Mouse (Mus musculus) T-helper 17 cell (primary cell): Measurements from ENCODE around the gene Fau.

ENCODE experiments used
- in situ Hi-C, 2 experiments: fragments of 300-600 bp; cut with MboI, MseI; formaldehyde crosslinking; loops; 1 replicate in 1 of 2; 2 replicates in 1 of 2; pipeline ENCODE4 v1.15.1; 2025; ENCODE audit warnings: high pct_unique_total_duplicates in 2 of 2

Fau gene

DNA sequence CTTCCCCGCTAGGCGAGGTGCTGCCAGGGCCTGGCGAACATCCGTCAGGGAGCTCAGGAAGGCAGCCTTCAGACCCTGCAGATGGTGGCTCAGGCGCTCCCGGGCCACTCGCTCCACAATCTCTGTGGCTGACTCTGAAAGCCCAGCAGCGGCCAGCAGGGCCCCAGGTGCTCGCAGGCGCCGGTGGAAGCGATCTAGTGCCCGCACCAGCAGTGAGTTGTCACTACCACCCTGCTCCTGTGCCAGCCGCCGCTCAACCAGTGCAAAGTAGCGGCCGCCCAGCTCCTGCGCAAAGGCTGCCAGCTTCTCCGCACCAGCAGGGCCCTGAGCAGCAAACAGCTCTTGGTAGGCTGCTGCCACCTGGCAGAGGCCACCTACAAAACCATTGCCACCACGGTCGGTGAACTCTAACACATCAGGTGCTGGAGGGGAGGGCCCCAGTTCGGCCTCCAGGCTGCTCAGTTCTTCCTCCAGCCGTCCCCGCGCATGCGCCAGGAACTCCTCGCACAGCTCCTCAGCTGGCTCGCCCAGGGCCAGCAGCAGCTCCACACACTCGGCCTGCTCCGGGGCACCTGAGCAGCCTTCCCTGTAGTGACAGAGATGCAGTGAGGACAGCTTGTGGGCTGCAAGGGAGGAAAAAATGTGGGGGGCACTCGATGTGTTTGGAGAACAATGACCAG is 13.1 kb downstream of the Fau start:
- in situ Hi-C loops: no loop called here

- in situ Hi-C loops: no loop called here
These were observed 13.6 kb downstream of the Fau start for GRCm38 (mm10) chr19:6071261-6071660.

DNA sequence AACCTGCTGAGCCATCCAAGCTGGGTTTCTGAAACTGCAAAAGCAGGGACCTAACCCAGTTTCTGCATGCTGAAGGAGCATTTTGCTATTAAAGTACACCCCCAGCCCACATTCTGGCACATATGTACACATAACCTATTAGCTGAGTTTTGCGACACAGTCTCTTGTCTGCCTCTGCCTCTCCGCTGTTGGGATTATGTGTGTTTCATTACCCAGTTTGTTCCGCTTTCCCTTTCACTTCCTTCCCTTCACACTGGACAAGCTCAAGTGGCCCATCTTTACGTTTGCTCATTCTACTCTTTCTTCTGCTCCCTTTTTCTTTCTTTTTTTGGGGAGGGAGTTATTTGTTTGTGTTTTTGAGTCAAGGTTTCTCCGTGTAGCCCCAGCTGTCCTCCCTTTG is 16.2 kb downstream of the Fau start:
- in situ Hi-C loops: no loop called here

DNA sequence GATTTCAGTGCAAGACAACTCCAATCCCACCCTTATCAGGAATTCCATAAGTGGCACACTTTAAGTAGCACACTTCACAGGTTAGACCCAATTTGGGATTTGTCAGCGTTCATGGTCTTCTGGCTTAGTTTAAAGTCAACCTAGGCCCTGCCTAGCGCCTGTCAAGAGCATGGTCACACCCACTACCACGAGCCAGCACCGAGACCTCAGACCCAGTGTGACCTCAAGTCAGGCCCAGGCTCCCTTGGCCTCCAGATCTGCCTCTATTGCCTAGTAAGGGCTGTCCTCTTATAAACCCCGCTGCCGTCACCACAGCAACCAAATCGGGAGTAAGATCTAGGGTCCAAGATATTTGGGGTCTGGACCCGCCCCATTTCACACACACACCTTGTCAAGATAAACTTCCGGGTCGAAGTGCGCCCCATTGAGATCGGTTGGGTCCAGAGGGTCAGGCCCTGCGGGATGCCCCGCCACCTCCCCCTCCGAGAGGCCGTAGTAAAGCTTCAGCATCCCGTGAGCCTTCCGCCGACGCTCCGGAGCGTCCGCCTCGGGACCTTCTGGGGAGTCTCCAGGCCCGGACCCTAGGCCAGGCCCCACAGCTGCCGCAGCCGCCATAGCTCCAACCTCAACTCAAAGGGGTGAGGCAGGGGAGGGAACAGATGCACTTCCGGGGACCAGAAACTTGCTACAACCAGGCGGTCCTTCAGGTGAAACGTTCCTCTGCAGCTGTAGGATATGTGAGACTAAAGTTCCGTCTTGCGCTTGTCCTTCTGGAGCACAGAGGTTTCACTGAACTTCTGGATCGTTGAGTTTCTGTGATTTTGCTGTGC is 19.1 kb downstream of the Fau start, which contains the start of gene Vps51:
TSS of gene Vps51 (minus strand) at position 668 of the 830 bp plus-strand sequence.
- in situ Hi-C loops: no loop called here

- in situ Hi-C loops: no loop called here
These were observed 22.4 kb downstream of the Fau start, which contains the start of gene Tmem262 for GRCm38 (mm10) chr19:6079983-6080480. Gene Tmem262, plus strand, starts transcription at chr19:6080033.

GRCm38 (mm10) chr19:6082156-6082555 is 24.5 kb downstream of the Fau start, which contains the start of gene Gm28374:
Gene Gm28374, minus strand, starts transcription at chr19:6082256.
- in situ Hi-C loops: no loop called here

GRCm38 (mm10) chr19:6084478-6085248 is 27.0 kb downstream of the Fau start, which contains the start of the genes Zfpl1 and Cdca5:
Gene Zfpl1, minus strand, starts transcription at chr19:6084956.
Gene Cdca5, plus strand, starts transcription at chr19:6084983.
- in situ Hi-C loops: no loop called here

DNA sequence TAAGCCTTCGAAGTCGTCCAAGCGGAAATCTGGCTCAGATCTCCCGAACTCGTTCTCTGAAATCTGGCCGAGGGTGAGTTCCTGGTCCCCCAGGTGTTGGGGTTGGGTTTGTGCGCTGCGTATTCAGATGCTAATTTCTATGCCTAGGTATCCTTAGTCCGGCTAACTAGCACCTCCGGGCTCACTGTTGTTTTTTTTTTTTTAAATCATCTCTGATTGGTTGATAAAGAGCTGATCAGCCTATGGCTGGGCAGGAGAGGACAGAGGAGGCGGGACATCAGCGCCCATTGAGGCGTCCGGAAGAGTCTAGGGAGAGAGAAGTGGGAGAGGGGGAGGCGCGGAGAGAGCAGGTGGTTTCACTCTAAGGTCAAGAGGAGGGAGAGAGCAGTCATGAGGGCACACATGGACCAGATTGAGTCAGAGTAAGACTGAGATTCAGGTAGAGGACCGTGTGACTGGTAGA is 27.8 kb downstream of the Fau start:
- in situ Hi-C loops: no loop called here

- in situ Hi-C loops: no loop called here
These were observed 31.2 kb downstream of the Fau start for GRCm38 (mm10) chr19:6088841-6089240.

DNA sequence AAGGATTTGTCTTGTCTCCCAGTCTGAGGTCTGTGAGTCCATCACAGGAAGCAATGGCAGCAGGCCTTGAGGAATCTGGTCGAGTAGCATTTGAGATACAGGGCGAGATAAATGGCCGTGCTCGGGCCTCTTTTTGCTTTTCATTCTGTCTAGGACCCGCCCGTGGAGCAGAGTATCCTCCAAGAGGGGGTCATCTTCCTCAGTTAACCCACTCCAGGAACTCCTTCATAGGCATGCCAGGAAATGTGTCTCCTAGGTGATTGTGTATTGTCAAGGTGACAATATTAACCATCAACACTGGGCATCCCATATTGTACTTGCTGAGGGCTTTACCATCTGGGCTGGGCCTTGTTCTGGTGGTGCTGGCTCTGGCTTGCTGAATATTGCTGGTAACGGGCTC is 36.5 kb downstream of the Fau start, which contains the start of gene AC131692.1:
TSS of gene AC131692.1 (plus strand) at position 301 of the 400 bp plus-strand sequence.
- in situ Hi-C loops: no loop called here

DNA sequence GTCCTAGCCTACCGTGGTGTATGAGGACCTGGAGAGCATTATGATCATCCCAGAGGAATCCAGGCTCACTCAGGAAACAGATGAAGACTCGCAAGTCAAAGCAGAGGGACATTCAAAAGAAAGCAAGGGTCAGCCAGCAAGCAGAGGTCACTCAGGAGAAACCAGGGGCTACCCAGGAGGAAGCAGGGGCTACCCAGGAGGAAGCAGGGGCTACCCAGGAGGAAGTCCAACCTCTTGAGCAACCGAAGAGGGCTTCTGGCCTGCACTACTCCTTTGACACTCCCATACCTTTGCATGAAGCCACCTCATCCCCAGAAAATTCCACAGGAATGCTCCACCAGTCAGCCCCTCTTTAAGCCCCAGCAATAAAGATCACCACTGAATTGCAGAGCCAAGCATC is 40.2 kb downstream of the Fau start:
- in situ Hi-C loops: no loop called here

GRCm38 (mm10) chr19:6101186-6101585 is 43.5 kb downstream of the Fau start:
- in situ Hi-C loops: no loop called here

DNA sequence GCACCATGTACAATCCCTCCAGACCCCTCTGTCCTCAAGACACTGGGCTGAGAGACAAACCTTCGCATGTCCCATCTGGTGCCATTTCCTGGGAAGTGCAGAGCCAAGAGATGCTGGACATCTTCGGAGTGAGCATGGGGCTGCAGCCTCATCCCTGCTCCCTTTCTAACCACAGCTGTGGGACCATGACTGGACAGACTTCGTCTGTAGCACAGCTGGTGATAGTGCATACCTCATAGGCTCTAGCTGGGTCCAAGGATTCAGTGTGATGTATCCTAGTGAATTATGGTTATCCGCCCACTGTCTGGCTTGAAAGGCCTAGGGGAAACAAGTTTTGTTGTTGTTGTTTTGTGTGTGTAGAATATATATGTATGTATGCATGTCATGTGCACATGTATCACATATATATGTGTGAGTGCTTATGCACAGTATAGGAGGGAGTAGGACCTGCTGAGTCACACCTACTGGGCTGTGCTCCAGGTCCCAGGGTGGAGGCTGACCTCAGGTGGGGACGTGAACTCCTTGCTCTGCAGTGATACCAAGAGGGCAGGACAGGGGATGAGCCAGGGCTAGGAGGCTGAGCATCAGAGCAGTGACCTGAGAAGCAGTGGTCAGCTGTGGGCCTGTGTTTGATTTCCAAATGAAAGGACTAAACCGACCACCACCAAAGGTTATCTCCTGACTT is 44.7 kb downstream of the Fau start:
- in situ Hi-C loops: no loop called here

DNA sequence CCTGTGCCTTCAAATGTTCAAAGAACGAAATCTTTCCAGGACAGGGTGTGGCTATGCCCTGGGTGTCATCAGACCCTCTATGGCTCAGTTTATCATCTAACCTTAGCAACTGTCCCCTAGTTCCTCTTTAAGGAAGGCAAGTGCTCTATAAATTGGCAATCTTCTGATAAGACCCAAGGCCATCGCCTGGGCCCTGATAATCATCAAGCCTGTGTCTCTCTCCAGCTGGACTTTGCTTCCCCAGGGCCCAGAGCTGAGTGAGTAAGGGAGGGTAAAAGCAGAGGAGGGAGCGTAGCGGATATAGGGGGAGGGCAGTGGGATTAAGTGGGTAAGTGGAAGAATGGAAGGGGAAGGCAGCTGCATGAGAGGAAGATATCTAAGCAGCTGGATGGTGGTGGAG is 46.8 kb downstream of the Fau start:
- in situ Hi-C loops: no loop called here

DNA sequence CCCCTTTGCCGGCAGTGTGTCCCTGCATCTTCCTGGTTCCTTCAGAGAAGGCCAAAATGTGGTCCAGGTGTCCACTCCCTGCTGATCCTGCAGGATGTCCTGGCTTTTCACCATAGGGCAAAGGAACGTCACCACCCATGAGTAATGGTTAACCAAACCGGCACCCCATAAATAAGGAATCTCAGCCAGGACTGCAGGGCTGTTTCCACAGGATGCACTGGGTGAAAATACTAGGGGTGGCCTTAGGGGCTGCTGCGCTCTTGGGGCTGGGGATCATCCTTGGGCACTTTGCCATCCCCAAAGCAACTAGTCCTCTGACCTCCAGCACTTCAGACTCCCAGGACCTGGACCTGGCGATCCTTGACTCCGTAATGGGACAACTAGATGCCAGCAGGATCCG is 47.9 kb downstream of the Fau start, which contains the start of gene Naaladl1:
TSS of gene Naaladl1 (plus strand) at position 197 of the 400 bp plus-strand sequence.
- in situ Hi-C loops: no loop called here
